Mouse (Mus musculus): ENCODE measurements at regions not wholly inside any gene's neighbourhood (a gene's known extent, or its start where the extent isn't known, plus 50 kb on each side); places are given as distances from the start of the nearest gene placed in this dataset.

DNA sequence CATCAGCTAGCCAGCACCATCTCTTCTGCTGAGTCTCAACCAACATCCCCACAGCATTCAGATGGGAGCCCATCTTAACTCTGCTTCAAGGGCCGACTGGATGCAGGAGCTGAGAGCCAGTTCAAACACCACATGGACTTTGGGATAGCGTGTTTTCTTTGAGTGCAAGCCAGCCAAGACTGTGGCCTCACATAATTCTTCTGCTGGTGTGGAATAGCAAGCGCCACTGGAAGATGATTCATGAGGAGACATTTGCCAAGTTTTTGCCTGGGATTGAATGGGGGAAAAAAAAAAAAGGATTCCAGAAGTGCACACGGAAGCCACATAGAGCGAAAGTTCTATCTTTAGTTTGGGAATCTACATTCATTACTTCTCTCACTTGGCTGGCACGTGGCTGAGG is 150.7 kb downstream of the Cd83 start:
- TF ChIP-seq GATA1 (IDR thresholded peaks at IDR 0.05; ENCODE audit: low read length) = no peak
- TF ChIP-seq TAL1 (IDR thresholded peaks at IDR 0.05; ENCODE audit: low read length) = no peak

Measured in erythroblast, embryonic 14.5 days (primary cell).